Mouse (Mus musculus): Measurements from ENCODE around the gene Kyat1. TPM values are rescaled to one million over a fixed set of nuclear protein-coding genes. Genes with fewer than 3 reads are reported as not detected.

The Kyat1 gene
- polyA plus RNA-seq (2015; fragmentation: Nextera tagmentation; extraction: Ambion mirVana) = 12.4 TPM in 2 replicates

GRCm38 (mm10) chr2:30205629-30206357 lies at the start of gene Kyat1:
Gene Kyat1, minus strand, starts transcription at chr2:30205847.
- Histone ChIP-seq H3K9me3 (no peaks in the 10 kb centered on the region), H3K36me3 (no peaks in the 10 kb centered on the region), H3K4me1 (peaks cover 15% of the 10 kb centered on the region), H3K9ac (peak within 1 kb of the TSS; percentile 64), H3K4me3 (peak within 1 kb of the TSS; percentile 79), H3K27ac (peak within 1 kb of the TSS; percentile 81), H3K4me2 (peak within 1 kb of the TSS; percentile 89), H3K27me3 (no peaks in the 10 kb centered on the region)
- under 1% methylated on average over 44 of the region's 44 CpGs for WGBS
- ATAC-seq (ENCODE audit: insufficient number of reproducible peaks, low FRiP score, low TSS enrichment, low read depth) = peak; percentile 92

GRCm38 (mm10) chr2:30253809-30254208 lies 48.2 kb upstream of the Kyat1 start:
- no peak overlapping the region for H3K9ac ChIP-seq
- no peak overlapping the region for H3K4me3 ChIP-seq
- no peaks in the 10 kb centered on the region for H3K27me3 ChIP-seq
- peaks cover 22% of the 10 kb centered on the region for H3K4me1 ChIP-seq
- no peak overlapping the region for H3K27ac ChIP-seq
- no peak for ATAC-seq (ENCODE audit: insufficient number of reproducible peaks, low FRiP score, low TSS enrichment, low read depth)
- H3K4me2 ChIP-seq = no peak overlapping the region
- WGBS = 76% methylated on average over 5 of the region's 5 CpGs
- peaks cover 56% of the 10 kb centered on the region for H3K36me3 ChIP-seq
- no peaks in the 10 kb centered on the region for H3K9me3 ChIP-seq

- Histone ChIP-seq H3K4me2 (no peak overlapping the region), H3K36me3 (peaks cover 53% of the 10 kb centered on the region), H3K27ac (no peak overlapping the region), H3K4me3 (no peak overlapping the region), H3K9ac (no peak overlapping the region), H3K4me1 (peaks cover 16% of the 10 kb centered on the region), H3K9me3 (no peaks in the 10 kb centered on the region), H3K27me3 (no peaks in the 10 kb centered on the region)
- no peak for ATAC-seq (ENCODE audit: insufficient number of reproducible peaks, low FRiP score, low TSS enrichment, low read depth)
- 70% methylated on average over 3 of the region's 3 CpGs for WGBS
These were observed 46.9 kb upstream of the Kyat1 start for GRCm38 (mm10) chr2:30252521-30252920.

GRCm38 (mm10) chr2:30251417-30252104 lies 45.9 kb upstream of the Kyat1 start:
- whole genome bisulfite sequencing = 70% methylated on average over 5 of the region's 5 CpGs
- H3K4me3 ChIP-seq = no peak overlapping the region
- peak overlapping the region; percentile 38 for H3K27ac ChIP-seq
- H3K9me3 ChIP-seq = no peaks in the 10 kb centered on the region
- ATAC-seq (ENCODE audit: insufficient number of reproducible peaks, low FRiP score, low TSS enrichment, low read depth) = 0 out of 2 replicates have a peak, but pooled peaks have one; percentile 30
- H3K36me3 ChIP-seq = peaks cover 45% of the 10 kb centered on the region
- no peak overlapping the region for H3K4me2 ChIP-seq
- H3K27me3 ChIP-seq = no peaks in the 10 kb centered on the region
- peaks cover 16% of the 10 kb centered on the region for H3K4me1 ChIP-seq
- H3K9ac ChIP-seq = no peak overlapping the region

- no peak overlapping the region for H3K4me2 ChIP-seq
- no peaks in the 10 kb centered on the region for H3K9me3 ChIP-seq
- H3K36me3 ChIP-seq = peaks cover 42% of the 10 kb centered on the region
- WGBS = 86% methylated on average over 10 of the region's 10 CpGs
- H3K4me1 ChIP-seq = peaks cover 21% of the 10 kb centered on the region
- no peaks in the 10 kb centered on the region for H3K27me3 ChIP-seq
- ATAC-seq (ENCODE audit: insufficient number of reproducible peaks, low FRiP score, low TSS enrichment, low read depth) = no peak
- no peak overlapping the region for H3K4me3 ChIP-seq
- H3K27ac ChIP-seq = 0 out of 2 replicates have a peak overlapping the region, but pooled peaks have one; percentile 24
- H3K9ac ChIP-seq = no peak overlapping the region
These were observed 44.8 kb upstream of the Kyat1 start for GRCm38 (mm10) chr2:30250166-30251128.

- Histone ChIP-seq H3K27me3 (no peaks in the 10 kb centered on the region), H3K9ac (no peak overlapping the region), H3K4me3 (no peak overlapping the region), H3K9me3 (no peaks in the 10 kb centered on the region), H3K4me2 (no peak overlapping the region), H3K27ac (no peak overlapping the region), H3K36me3 (peaks cover 43% of the 10 kb centered on the region), H3K4me1 (peaks cover 31% of the 10 kb centered on the region)
- WGBS = 99% methylated on average over 3 of the region's 3 CpGs
- no peak for ATAC-seq (ENCODE audit: insufficient number of reproducible peaks, low FRiP score, low TSS enrichment, low read depth)
These were observed 43.5 kb upstream of the Kyat1 start for GRCm38 (mm10) chr2:30249182-30249581.

DNA sequence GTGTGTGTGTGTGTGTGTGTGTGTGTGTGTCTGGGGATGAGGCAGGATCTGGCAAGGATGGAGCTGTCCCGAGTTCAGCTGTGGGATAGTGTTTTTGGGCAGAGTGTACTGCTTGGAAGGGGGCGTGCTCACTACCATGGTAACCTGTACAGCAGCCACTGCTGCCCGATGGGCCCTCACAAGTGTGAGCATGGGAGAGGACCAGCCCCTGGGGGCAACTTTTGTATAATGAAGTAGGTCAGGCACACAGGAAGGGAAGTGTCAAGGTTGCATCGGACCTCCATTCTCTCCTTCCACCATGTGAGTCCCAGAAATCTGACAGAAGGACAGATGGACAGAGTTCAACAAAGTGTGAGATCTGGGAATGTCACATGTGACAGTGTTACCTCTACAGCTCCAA lies 42.0 kb upstream of the Kyat1 start:
- H3K27ac ChIP-seq = no peak overlapping the region
- H3K9ac ChIP-seq = no peak overlapping the region
- peaks cover 57% of the 10 kb centered on the region for H3K36me3 ChIP-seq
- no peak overlapping the region for H3K4me2 ChIP-seq
- ATAC-seq (ENCODE audit: insufficient number of reproducible peaks, low FRiP score, low TSS enrichment, low read depth) = no peak
- peaks cover 41% of the 10 kb centered on the region for H3K4me1 ChIP-seq
- H3K4me3 ChIP-seq = no peak overlapping the region
- WGBS = 78% methylated on average over 4 of the region's 4 CpGs
- no peaks in the 10 kb centered on the region for H3K27me3 ChIP-seq
- H3K9me3 ChIP-seq = no peaks in the 10 kb centered on the region

- 92% methylated on average over 5 of the region's 5 CpGs for WGBS
- H3K9ac ChIP-seq = no peak overlapping the region
- H3K27ac ChIP-seq = no peak overlapping the region
- H3K4me3 ChIP-seq = no peak overlapping the region
- no peak overlapping the region for H3K4me2 ChIP-seq
- peaks cover 41% of the 10 kb centered on the region for H3K4me1 ChIP-seq
- no peak for ATAC-seq (ENCODE audit: insufficient number of reproducible peaks, low FRiP score, low TSS enrichment, low read depth)
- H3K36me3 ChIP-seq = peaks cover 62% of the 10 kb centered on the region
- no peaks in the 10 kb centered on the region for H3K9me3 ChIP-seq
- no peaks in the 10 kb centered on the region for H3K27me3 ChIP-seq
These were observed 41.4 kb upstream of the Kyat1 start for GRCm38 (mm10) chr2:30247036-30247435.

DNA sequence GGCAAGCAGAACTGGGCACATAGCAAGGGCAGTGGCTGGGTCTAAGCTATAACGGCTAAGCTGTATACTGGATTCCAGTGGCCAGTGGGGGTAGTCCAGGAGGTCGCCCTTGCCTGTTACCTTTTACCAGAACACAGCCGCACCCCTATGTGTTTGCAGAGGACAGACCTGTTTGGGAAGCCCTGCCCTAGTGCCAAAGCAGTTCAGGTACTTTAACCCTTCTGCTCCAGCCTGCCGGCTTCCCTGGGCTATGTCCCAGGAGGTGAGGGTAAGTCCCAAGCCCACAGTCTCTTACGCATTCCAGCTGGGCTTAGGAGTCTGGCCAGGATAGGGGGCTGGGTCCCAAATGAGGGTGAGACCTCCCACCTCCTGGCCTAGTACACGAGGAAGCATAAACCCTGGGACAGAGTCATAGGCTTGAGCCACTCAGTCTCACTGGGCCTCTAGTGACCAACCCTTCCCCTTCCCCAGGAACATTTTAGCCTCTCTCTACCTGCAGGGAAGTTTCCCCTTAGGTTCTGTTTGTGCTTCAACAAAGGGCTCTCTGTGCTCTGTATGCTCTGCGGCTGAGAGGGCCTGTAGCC lies 39.0 kb upstream of the Kyat1 start:
- Histone ChIP-seq H3K27me3 (no peaks in the 10 kb centered on the region), H3K4me2 (no peak overlapping the region), H3K27ac (peak overlapping the region; percentile 70), H3K9me3 (no peaks in the 10 kb centered on the region), H3K4me3 (no peak overlapping the region), H3K4me1 (peaks cover 39% of the 10 kb centered on the region), H3K36me3 (peaks cover 76% of the 10 kb centered on the region), H3K9ac (no peak overlapping the region)
- 45% methylated on average over 7 of the region's 7 CpGs for WGBS
- ATAC-seq (ENCODE audit: insufficient number of reproducible peaks, low FRiP score, low TSS enrichment, low read depth) = peak; percentile 64; the same call in 1 of the 2 replicates

DNA sequence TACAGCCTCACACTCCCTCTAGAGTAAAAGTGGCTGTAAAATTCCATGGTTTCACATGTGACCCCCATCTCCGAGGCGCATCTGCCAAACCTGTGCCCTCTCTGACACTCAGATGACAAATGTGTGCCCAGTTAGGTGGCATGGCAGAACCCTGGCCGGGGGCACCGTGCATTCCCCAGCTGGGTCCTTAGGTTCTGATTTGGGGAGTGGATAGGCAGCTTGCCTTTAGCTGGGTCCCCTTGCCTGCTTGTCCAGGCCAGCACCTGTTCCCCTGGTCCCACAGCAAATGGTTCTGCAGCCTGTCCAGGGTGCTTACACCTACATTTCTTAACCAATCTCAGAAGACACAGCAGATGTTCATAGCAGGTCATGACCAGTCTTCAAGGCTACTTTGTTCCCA lies 37.7 kb upstream of the Kyat1 start:
- Histone ChIP-seq H3K9ac (no peak overlapping the region), H3K27ac (no peak overlapping the region; the same call in 1 of the 2 replicates), H3K4me2 (no peak overlapping the region), H3K4me1 (peaks cover 50% of the 10 kb centered on the region), H3K36me3 (peaks cover 63% of the 10 kb centered on the region), H3K9me3 (no peaks in the 10 kb centered on the region), H3K4me3 (no peak overlapping the region), H3K27me3 (no peaks in the 10 kb centered on the region)
- WGBS = 86% methylated on average over 4 of the region's 4 CpGs
- no peak for ATAC-seq (ENCODE audit: insufficient number of reproducible peaks, low FRiP score, low TSS enrichment, low read depth)

DNA sequence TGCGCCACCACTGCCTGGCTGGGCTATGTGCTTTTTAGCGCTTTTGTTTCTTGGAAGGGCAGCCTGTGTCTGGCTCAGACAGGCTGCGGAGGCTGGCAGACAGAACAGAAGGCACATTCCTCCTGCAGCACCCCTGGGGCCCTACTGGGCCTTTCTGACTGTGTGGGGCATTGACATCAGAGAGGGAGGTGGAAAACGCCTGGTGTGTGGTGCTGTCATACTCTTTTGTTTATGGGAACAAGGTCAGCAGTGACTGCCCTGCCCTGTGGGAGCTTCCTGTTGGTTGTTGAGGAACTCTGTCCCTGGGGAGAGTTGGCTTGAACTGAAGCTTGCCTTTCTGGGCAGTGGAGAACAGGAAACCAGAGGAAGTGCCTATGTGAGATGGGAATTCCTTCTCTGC lies 36.9 kb upstream of the Kyat1 start:
- no peak overlapping the region for H3K9ac ChIP-seq
- no peak overlapping the region for H3K27ac ChIP-seq
- H3K4me2 ChIP-seq = no peak overlapping the region
- H3K4me1 ChIP-seq = peaks cover 51% of the 10 kb centered on the region
- H3K36me3 ChIP-seq = peaks cover 57% of the 10 kb centered on the region
- H3K27me3 ChIP-seq = no peaks in the 10 kb centered on the region
- WGBS = 49% methylated on average over 4 of the region's 4 CpGs
- H3K9me3 ChIP-seq = no peaks in the 10 kb centered on the region
- no peak for ATAC-seq (ENCODE audit: insufficient number of reproducible peaks, low FRiP score, low TSS enrichment, low read depth)
- no peak overlapping the region for H3K4me3 ChIP-seq
